Mouse (Mus musculus): ENCODE measurements around the gene Fermt1. TPM values are rescaled to one million over a fixed set of nuclear protein-coding genes. Genes with fewer than 3 reads are reported as not detected.

The Fermt1 gene
- polyA plus RNA-seq, 1 experiment from 2014 or later = 5.4 TPM

DNA sequence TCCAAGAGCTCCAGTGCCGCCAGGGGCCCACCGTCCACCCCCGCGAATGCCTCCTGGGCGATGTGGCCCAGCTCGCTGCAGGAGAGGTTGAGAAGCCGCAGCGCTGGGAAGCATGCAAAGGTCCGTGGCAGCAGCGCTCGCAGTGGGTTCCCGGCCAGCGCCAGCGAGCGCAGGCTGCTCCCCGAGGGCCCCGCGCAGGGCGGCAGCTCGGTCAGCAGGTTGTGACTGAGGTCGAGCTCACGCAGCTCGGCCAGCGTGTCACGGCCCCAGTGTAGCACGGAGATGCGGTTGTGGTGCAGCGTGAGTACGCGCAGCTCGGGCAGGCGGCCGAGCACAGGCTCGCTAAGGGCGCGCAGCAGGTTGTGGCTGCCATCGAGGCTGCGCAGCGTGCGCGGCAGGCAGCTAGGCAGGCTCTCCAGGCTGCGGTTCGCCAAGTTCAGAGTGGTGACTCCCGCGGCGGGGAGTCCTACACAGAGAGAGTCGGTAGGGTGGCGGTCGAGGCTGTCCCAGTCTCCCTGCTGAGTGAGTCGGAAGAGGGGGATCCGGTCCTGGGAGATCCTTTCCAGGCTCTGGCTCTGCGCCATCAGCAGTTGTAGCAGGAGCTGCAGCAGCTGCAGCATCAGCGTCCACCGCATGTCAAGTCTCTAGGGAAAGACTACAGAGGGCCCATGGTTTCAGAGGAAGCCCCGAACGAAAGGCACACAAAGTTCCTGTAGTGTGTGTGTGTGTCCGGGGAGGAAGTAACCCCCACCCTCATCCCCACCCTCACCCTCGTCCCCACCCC lies 66.3 kb downstream of the Fermt1 start:
- H3K9ac ChIP-seq = peak overlapping the region; percentile 34; the same call in 1 of the 2 replicates
- peaks cover 38% of the 10 kb centered on the region; the same call in 1 of the 2 replicates for H3K27me3 ChIP-seq (ENCODE audit: insufficient read depth, low read length)
- ATAC-seq (ENCODE audit: insufficient read depth) (peak; percentile 82), DNase-seq (peak; percentile 83)
- under 1% methylated on average over 58 of the region's 58 CpGs for WGBS
- no peaks in the 10 kb centered on the region for H3K9me3 ChIP-seq (ENCODE audit: low read depth, low read length)
- no peaks in the 10 kb centered on the region for H3K36me3 ChIP-seq (ENCODE audit: insufficient read depth)
- H3K4me1 ChIP-seq (ENCODE audit: insufficient read depth) = no peaks in the 10 kb centered on the region
- no peak overlapping the region for H3K27ac ChIP-seq (ENCODE audit: low read depth)
- peak overlapping the region; percentile 93 for H3K4me2 ChIP-seq
- no peak for TF ChIP-seq CTCF (IDR thresholded peaks at IDR 0.05; ENCODE audit: low read depth)
- H3K4me3 ChIP-seq (ENCODE audit: low read depth, low read length) = peak overlapping the region; percentile 46

GRCm38 (mm10) chr2:132876991-132877390 lies 68.7 kb downstream of the Fermt1 start:
- Histone ChIP-seq H3K36me3 (ENCODE audit: insufficient read depth) (no peaks in the 10 kb centered on the region), H3K27ac (ENCODE audit: low read depth) (no peak overlapping the region), H3K4me3 (ENCODE audit: low read depth, low read length) (no peak overlapping the region), H3K4me1 (ENCODE audit: insufficient read depth) (no peaks in the 10 kb centered on the region), H3K4me2 (no peak overlapping the region), H3K9me3 (ENCODE audit: low read depth, low read length) (no peaks in the 10 kb centered on the region), H3K9ac (no peak overlapping the region), H3K27me3 (ENCODE audit: insufficient read depth, low read length) (peaks cover 38% of the 10 kb centered on the region; the same call in 1 of the 2 replicates)
- 48% methylated on average over 1 of the region's 1 CpGs for WGBS
- DNase-seq (no peak), ATAC-seq (ENCODE audit: insufficient read depth) (no peak)
- TF ChIP-seq CTCF (IDR thresholded peaks at IDR 0.05; ENCODE audit: low read depth) = no peak

- no peaks in the 10 kb centered on the region for H3K9me3 ChIP-seq (ENCODE audit: low read depth, low read length)
- H3K9ac ChIP-seq = no peak overlapping the region
- no peak overlapping the region for H3K27ac ChIP-seq (ENCODE audit: low read depth)
- ATAC-seq (ENCODE audit: insufficient read depth) (no peak; the same call in 1 of the 2 replicates), DNase-seq (peak; percentile 38)
- no peak overlapping the region for H3K4me3 ChIP-seq (ENCODE audit: low read depth, low read length)
- H3K4me1 ChIP-seq (ENCODE audit: insufficient read depth) = no peaks in the 10 kb centered on the region
- 74% methylated on average over 10 of the region's 10 CpGs for WGBS
- H3K4me2 ChIP-seq = no peak overlapping the region
- no peaks in the 10 kb centered on the region for H3K36me3 ChIP-seq (ENCODE audit: insufficient read depth)
- no peak for TF ChIP-seq CTCF (IDR thresholded peaks at IDR 0.05; ENCODE audit: low read depth)
- peaks cover 11% of the 10 kb centered on the region; the same call in 1 of the 2 replicates for H3K27me3 ChIP-seq (ENCODE audit: insufficient read depth, low read length)
Observed at GRCm38 (mm10) chr2:132873657-132874326, 71.9 kb downstream of the Fermt1 start.

DNA sequence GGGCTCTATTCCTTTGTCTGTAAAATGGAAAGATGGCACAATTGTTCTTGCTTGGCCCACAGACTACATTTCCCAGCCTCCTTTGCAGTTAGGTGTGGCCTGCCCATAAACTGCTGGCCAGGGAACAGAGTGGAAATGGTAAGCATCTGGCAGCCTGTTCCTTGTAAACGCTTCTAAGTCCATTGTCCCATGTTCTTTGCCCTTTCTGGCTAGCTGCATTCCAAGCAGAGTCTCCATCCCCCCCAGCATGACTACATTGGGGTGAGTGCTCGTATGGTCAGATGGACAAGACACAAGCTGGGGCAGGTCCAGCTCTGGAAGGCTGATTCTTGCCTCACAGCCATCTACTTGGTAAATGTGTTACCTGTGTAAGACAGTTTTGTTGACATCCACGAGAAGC lies 74.0 kb downstream of the Fermt1 start:
- no peak overlapping the region for H3K4me2 ChIP-seq
- no peaks in the 10 kb centered on the region for H3K4me1 ChIP-seq (ENCODE audit: insufficient read depth)
- no peaks in the 10 kb centered on the region for H3K9me3 ChIP-seq (ENCODE audit: low read depth, low read length)
- H3K27me3 ChIP-seq (ENCODE audit: insufficient read depth, low read length) = no peaks in the 10 kb centered on the region
- H3K4me3 ChIP-seq (ENCODE audit: low read depth, low read length) = no peak overlapping the region
- ATAC-seq (ENCODE audit: insufficient read depth) = no peak
- H3K36me3 ChIP-seq (ENCODE audit: insufficient read depth) = peaks cover 9% of the 10 kb centered on the region; the same call in 1 of the 2 replicates
- no peak for TF ChIP-seq CTCF (IDR thresholded peaks at IDR 0.05; ENCODE audit: low read depth)
- no peak overlapping the region for H3K9ac ChIP-seq
- no peak overlapping the region for H3K27ac ChIP-seq (ENCODE audit: low read depth)
- no peak for DNase-seq
- WGBS = 63% methylated on average over 3 of the region's 3 CpGs

GRCm38 (mm10) chr2:132870286-132870685 lies 75.4 kb downstream of the Fermt1 start:
- H3K9me3 ChIP-seq (ENCODE audit: low read depth, low read length) = no peaks in the 10 kb centered on the region
- TF ChIP-seq CTCF (IDR thresholded peaks at IDR 0.05; ENCODE audit: low read depth) = no peak
- DNase-seq (no peak), ATAC-seq (ENCODE audit: insufficient read depth) (no peak)
- peaks cover 20% of the 10 kb centered on the region; the same call in 1 of the 2 replicates for H3K36me3 ChIP-seq (ENCODE audit: insufficient read depth)
- 61% methylated on average over 4 of the region's 4 CpGs for WGBS
- no peaks in the 10 kb centered on the region for H3K4me1 ChIP-seq (ENCODE audit: insufficient read depth)
- no peak overlapping the region for H3K4me2 ChIP-seq
- no peak overlapping the region for H3K4me3 ChIP-seq (ENCODE audit: low read depth, low read length)
- H3K9ac ChIP-seq = no peak overlapping the region
- H3K27ac ChIP-seq (ENCODE audit: low read depth) = no peak overlapping the region
- H3K27me3 ChIP-seq (ENCODE audit: insufficient read depth, low read length) = no peaks in the 10 kb centered on the region

- H3K27me3 ChIP-seq (ENCODE audit: insufficient read depth, low read length) = no peaks in the 10 kb centered on the region
- no peak overlapping the region for H3K9ac ChIP-seq
- TF ChIP-seq CTCF (IDR thresholded peaks at IDR 0.05; ENCODE audit: low read depth) = no peak
- H3K27ac ChIP-seq (ENCODE audit: low read depth) = no peak overlapping the region
- no peaks in the 10 kb centered on the region for H3K4me1 ChIP-seq (ENCODE audit: insufficient read depth)
- no peak for DNase-seq
- no peak overlapping the region for H3K4me2 ChIP-seq
- H3K4me3 ChIP-seq (ENCODE audit: low read depth, low read length) = no peak overlapping the region
- H3K9me3 ChIP-seq (ENCODE audit: low read depth, low read length) = no peaks in the 10 kb centered on the region
- 84% methylated on average over 5 of the region's 5 CpGs for WGBS
- peaks cover 23% of the 10 kb centered on the region; the same call in 1 of the 2 replicates for H3K36me3 ChIP-seq (ENCODE audit: insufficient read depth)
- no peak for ATAC-seq (ENCODE audit: insufficient read depth)
Observed at GRCm38 (mm10) chr2:132869682-132870081, 76.0 kb downstream of the Fermt1 start.

- no peaks in the 10 kb centered on the region for H3K4me1 ChIP-seq (ENCODE audit: insufficient read depth)
- H3K9me3 ChIP-seq (ENCODE audit: low read depth, low read length) = no peaks in the 10 kb centered on the region
- H3K9ac ChIP-seq = no peak overlapping the region
- no peak overlapping the region for H3K4me3 ChIP-seq (ENCODE audit: low read depth, low read length)
- H3K27me3 ChIP-seq (ENCODE audit: insufficient read depth, low read length) = no peaks in the 10 kb centered on the region
- 58% methylated on average over 5 of the region's 5 CpGs for WGBS
- peaks cover 25% of the 10 kb centered on the region; the same call in 1 of the 2 replicates for H3K36me3 ChIP-seq (ENCODE audit: insufficient read depth)
- no peak for TF ChIP-seq CTCF (IDR thresholded peaks at IDR 0.05; ENCODE audit: low read depth)
- ATAC-seq (ENCODE audit: insufficient read depth) = no peak
- no peak overlapping the region for H3K27ac ChIP-seq (ENCODE audit: low read depth)
- H3K4me2 ChIP-seq = no peak overlapping the region
- DNase-seq = no peak
Observed at GRCm38 (mm10) chr2:132867521-132867920, 78.2 kb downstream of the Fermt1 start.
